Mouse (Mus musculus) forebrain, embryonic 11.5 days (tissue): ENCODE data around the gene 9130019O22Rik. TPM values are rescaled to one million over a fixed set of nuclear protein-coding genes. Genes with fewer than 3 reads are reported as not detected.
"Not testable (repeated sequence)": the region's sequence is repeated elsewhere in the genome, so short reads cannot be mapped to it uniquely, and the experiment has no call there.

Experiments
- ATAC-seq: fragments of 200-750 bp; cut with Nextera tagmentation; replicated peaks from 2 replicates; pipeline ENCODE4 v1.8.0; 2017; ENCODE audit warnings: moderate TSS enrichment; ENCODE audit not compliant: low FRiP score
- DNase-seq: peaks from one replicate; pipeline ENCODE4 v3.0.0-alpha.2; 2017; ENCODE audit warnings: low spot score
- H3K27ac ChIP-seq: fragments of 300-500 bp; sonication (generic); 2 replicates; pipeline ENCODE4 v1.5.1; 2014; ENCODE audit warnings: low read depth, low read length
- H3K27me3 ChIP-seq: fragments of 300-500 bp; sonication (generic); 2 replicates; pipeline ENCODE4 v1.6.1; 2014; ENCODE audit warnings: mild to moderate bottlenecking, low read length, mixed read lengths; ENCODE audit not compliant: control insufficient read depth, insufficient read depth
- H3K36me3 ChIP-seq: fragments of 300-500 bp; sonication (generic); 2 replicates; pipeline ENCODE4 v1.6.1; 2014; ENCODE audit warnings: mild to moderate bottlenecking, low read length, moderate library complexity, mixed read lengths; ENCODE audit not compliant: control insufficient read depth, insufficient read depth
- H3K4me1 ChIP-seq: fragments of 300-500 bp; sonication (generic); replicated peaks from 2 replicates; pipeline ENCODE4 v1.6.1; 2014; ENCODE audit warnings: low read length, mixed read lengths; ENCODE audit not compliant: control insufficient read depth, insufficient read depth
- H3K4me2 ChIP-seq: fragments of 300-500 bp; sonication (generic); 2 replicates; pipeline ENCODE4 v1.6.1; 2014; ENCODE audit warnings: low read depth, mild to moderate bottlenecking, low read length, moderate library complexity, mixed read lengths; ENCODE audit not compliant: severe bottlenecking
- H3K4me3 ChIP-seq: fragments of 300-500 bp; sonication (generic); 2 replicates; pipeline ENCODE4 v1.5.1; 2014; ENCODE audit warnings: low read depth, low read length
- H3K9ac ChIP-seq: fragments of 300-500 bp; sonication (generic); 2 replicates; pipeline ENCODE4 v1.6.1; 2014; ENCODE audit warnings: low read length
- H3K9me3 ChIP-seq: fragments of 300-500 bp; sonication (generic); 2 replicates; pipeline ENCODE4 v1.6.1; 2016; ENCODE audit warnings: low read length, mixed read lengths; ENCODE audit not compliant: control insufficient read depth
- WGBS: fragments of 180-500 bp; shearing (Covaris S2); extraction: QIAGEN DNeasy Blood & Tissue Kit; methylation state at CpG from one replicate; pipeline ENCODE4 v1.1.7; 2014; 5-methylcytosine and 5-hydroxymethylcytosine counted together
- polyA plus RNA-seq: library from polyadenylated mRNA; unstranded; fragments of >200 nt; fragmentation: Nextera tagmentation; extraction: Ambion mirVana; gene quantifications from 2 replicates; pipeline ENCODE4 v1.2.1, GENCODE M21; 2014

The 9130019O22Rik gene
- polyA plus RNA-seq, 1 experiment from 2014 or later, result 5.0 TPM

DNA sequence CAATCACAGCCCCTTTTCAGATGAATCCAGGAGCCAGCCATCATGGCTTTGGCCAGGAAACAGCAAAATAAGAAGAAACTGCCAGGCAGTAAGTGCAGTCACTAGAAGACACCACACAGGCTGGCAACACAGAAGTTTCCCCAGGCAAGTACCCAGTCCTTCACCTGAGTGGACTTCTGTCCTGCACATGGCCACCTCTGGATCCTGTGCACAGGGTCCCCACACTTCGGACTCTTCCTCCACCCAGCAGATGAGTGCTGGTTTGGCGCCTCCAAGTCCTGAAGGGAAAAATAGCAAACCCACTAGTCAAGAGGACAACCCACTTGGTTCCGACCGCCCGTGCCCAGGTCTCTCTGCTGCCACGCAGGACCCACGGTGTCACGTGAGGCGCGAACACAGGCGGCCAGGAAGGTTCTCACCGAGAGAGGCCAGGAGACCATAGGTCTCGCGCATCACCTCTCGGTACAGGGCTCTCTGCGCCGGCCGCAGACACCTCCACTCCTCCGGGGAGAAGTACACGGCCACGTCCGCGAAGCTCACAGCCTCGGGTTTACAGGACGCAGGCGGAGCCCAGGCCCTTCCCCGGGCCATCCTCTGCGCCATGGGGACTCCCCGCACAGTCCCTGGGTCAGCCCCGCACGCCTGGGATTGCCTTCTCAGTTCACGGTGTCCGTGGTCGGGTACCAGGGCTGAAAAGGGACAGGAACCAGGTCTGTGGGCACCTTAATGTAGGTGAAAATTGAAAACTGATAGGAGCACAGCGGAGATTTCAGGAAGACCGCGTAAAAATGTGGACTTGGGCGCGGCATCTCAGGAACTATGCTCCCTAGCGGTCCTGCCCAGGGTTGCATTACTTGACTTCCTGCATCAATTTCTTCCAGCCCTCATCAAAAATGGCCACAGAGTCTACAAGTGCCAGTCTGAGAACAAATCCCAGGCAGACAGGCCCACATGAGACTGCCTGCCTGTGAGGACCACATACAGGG is 19.3 kb upstream of the 9130019O22Rik start, which contains the start of gene Zfp764:
Gene Zfp764, minus strand, starts transcription at position 821 of the 986 bp plus-strand sequence.
- Histone ChIP-seq H3K4me3 (peak within 1 kb of the TSS; percentile 34), H3K9ac (peak within 1 kb of the TSS; percentile 76), H3K4me2 (peak within 1 kb of the TSS; percentile 82)
- H3K27me3 ChIP-seq, H3K27ac ChIP-seq, H3K9me3 ChIP-seq, H3K4me1 ChIP-seq, H3K36me3 ChIP-seq: not testable (repeated sequence)
- 7% methylated on average over 40 of the region's 40 CpGs for WGBS
- ATAC-seq (peak; percentile 87), DNase-seq (peak; percentile 85)

DNA sequence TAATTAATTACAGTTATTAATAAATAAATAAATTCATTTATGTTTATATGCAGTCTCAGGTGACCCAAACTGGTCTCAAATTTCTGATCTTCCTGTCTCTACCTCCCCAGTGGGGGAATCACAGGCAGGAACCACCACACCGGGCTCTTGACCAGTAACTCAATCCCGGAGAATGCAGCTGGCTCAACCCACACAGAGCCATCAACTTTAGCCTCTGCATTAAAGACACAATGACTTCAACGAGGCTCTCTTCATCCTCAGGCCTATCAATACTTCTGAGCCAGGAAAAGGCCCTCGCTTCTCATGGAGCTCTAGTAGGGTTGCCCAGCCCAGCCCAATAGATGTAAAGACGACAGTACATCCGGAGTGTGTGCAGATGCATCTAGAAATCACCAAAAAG is 17.1 kb upstream of the 9130019O22Rik start:
- not testable (repeated sequence) for H3K27ac ChIP-seq, H3K9me3 ChIP-seq, H3K4me3 ChIP-seq, H3K4me2 ChIP-seq, H3K36me3 ChIP-seq, H3K27me3 ChIP-seq, H3K9ac ChIP-seq, DNase-seq, H3K4me1 ChIP-seq, ATAC-seq
- WGBS, result 95% methylated on average over 6 of the region's 6 CpGs

DNA sequence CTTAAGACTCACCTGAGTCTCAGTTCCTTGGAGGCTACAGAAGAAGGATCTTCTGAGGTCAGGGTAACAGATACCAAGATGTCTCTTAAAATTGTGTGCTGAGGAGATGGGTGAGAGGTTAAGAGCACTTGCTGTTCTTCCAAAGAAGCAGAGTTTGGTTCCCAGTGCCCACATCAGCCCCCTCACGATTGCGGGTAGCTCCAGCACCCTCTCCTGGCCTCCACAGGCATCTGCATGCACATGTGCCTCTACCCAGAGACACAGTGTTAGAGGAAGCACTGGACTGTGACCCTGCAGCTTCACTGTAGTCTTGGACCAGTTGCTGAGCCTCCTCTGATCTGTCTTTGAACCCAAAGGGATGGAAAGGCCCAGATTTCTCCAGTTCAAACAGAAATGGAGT is 16.0 kb upstream of the 9130019O22Rik start:
- Histone ChIP-seq H3K4me3 (no peak overlapping the region), H3K4me2 (no peak overlapping the region), H3K9me3 (no peaks in the 10 kb centered on the region), H3K27ac (no peak overlapping the region), H3K36me3 (no peaks in the 10 kb centered on the region), H3K27me3 (no peaks in the 10 kb centered on the region), H3K4me1 (no peaks in the 10 kb centered on the region), H3K9ac (no peak overlapping the region)
- 55% methylated on average over 2 of the region's 2 CpGs for WGBS
- no peak for ATAC-seq
- no peak for DNase-seq

DNA sequence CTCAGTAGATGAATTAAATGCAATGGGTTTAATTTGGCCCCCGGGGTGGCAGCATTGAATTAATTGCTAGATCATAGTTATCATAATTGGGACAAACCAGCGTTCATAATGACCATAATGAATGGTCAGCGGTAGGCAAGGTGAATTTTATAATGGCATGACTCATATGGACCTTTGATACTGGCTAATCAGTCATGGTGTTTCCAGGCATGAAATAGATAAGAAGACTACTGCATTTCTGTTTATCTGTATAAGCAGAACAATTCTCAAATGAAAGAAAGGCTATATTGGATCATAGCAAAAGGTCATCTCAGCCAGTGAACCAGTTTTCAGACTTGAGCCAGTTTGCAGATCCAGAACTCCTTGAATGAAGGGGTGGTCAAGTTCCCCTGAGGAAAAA is 13.4 kb upstream of the 9130019O22Rik start:
- DNase-seq (no peak), ATAC-seq (no peak)
- H3K9ac ChIP-seq, result no peak overlapping the region
- H3K36me3 ChIP-seq, result no peaks in the 10 kb centered on the region
- H3K4me3 ChIP-seq, result no peak overlapping the region
- H3K27me3 ChIP-seq, result no peaks in the 10 kb centered on the region
- WGBS, result 78% methylated on average over 3 of the region's 3 CpGs
- H3K27ac ChIP-seq, result no peak overlapping the region
- no peaks in the 10 kb centered on the region for H3K9me3 ChIP-seq
- H3K4me1 ChIP-seq, result no peaks in the 10 kb centered on the region
- no peak overlapping the region for H3K4me2 ChIP-seq

DNA sequence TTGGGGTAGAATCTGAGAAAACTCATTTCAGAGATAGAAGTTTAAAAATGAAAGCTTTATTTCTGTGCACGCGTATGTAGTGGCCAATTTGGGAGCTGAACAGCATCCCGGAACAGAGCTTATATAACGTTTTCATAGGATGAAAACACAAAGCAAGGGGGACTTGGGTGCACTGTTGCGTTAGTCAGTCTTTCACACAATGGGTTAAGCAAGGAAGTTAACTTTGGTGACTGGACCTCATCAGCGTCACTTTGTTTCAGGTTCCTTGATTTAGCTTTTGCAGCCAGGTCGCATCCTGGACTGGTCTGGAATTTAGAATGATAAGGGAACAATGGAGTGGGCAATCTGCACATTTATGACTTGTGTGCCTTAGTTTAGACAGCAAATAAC is 7.0 kb upstream of the 9130019O22Rik start:
- no peak overlapping the region for H3K27ac ChIP-seq
- peak overlapping the region; percentile 65 for H3K4me3 ChIP-seq
- WGBS, result 31% methylated on average over 7 of the region's 7 CpGs
- peak; percentile 32; the same call in 1 of the 2 replicates for ATAC-seq
- peak overlapping the region; percentile 80 for H3K4me2 ChIP-seq
- no peaks in the 10 kb centered on the region for H3K27me3 ChIP-seq
- peak overlapping the region; percentile 50 for H3K9ac ChIP-seq
- no peaks in the 10 kb centered on the region for H3K36me3 ChIP-seq
- no peaks in the 10 kb centered on the region for H3K9me3 ChIP-seq
- no peak for DNase-seq
- no peaks in the 10 kb centered on the region for H3K4me1 ChIP-seq

DNA sequence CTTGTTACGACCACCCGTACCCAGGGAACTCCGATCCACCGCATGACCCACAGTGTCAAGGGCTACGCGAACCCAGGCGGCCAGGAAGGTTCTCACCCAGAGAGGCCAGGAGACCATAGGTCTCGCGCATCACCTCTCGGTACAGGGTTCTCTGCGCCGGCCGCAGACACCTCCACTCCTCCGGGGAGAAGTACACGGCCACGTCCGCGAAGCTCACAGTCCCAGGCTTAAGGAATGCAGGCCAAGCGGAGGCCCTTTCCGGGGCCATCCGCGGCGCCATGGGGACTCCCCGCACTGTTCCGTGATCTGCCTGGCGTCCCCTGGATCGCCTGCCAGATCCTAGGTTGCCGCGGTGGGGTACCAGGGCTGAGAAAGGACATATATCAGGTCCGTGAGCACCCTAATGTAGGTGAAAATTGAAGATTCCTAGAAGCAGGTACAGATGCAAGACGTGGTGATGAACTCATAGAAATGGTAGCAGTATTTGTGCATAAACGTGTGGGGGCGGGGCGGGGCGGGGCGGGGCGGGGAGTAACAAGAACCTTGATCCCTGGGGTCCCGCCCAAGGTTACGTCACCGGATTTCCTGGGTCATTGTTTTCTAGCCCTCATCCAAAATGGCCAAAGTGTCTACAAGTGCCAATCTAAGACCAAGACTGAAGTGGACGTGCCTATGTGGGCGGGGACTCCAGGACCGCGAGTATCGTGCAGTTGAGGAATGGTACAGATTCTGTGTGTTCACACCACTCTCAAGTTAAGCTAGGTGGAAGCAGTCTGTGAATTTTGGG is 6.4 kb upstream of the 9130019O22Rik start, which contains the start of gene E430018J23Rik:
Gene E430018J23Rik, minus strand, starts transcription at position 473 of the 787 bp plus-strand sequence.
- peak within 1 kb of the TSS; percentile 80 for H3K4me2 ChIP-seq
- 1% methylated on average over 45 of the region's 45 CpGs for WGBS
- H3K9ac ChIP-seq, result peak within 1 kb of the TSS; percentile 87
- H3K4me1 ChIP-seq, result no peaks in the 10 kb centered on the region
- no peaks in the 10 kb centered on the region for H3K36me3 ChIP-seq
- H3K9me3 ChIP-seq, result no peaks in the 10 kb centered on the region
- DNase-seq (peak; percentile 95), ATAC-seq (peak; percentile 97)
- H3K27ac ChIP-seq, result 0 out of 2 replicates have a peak within 1 kb of the TSS, but pooled peaks have one; percentile 41
- peak within 1 kb of the TSS; percentile 65 for H3K4me3 ChIP-seq
- no peaks in the 10 kb centered on the region for H3K27me3 ChIP-seq

DNA sequence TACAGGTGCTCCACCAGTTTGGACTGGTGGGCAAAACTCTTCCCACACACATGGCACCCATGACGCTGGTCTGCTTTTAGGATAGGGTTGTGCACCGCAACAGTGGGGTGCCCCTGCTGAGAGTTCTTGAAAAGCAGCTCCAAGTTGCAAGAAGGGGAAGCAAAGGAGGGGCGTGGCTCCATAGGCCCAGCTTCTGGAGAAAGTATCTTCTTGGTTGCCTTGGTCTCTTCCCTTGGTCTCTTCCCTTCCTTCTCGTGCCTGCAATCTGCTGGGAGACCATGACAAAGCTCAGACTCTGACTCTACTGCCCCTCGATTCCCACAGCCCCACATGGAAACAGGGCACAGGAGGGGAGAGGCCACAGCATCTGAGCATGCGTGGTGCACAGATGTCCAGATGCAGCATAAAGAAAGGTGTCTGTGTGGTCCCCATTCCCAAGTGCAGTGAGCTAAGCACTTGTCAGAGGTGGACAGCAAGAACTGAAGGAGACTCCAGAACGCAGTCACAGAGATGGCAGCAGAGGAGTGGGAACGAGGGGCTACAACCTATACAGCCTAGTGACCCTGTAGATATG is 5.4 kb upstream of the 9130019O22Rik start:
- Histone ChIP-seq H3K4me1 (no peaks in the 10 kb centered on the region), H3K4me2 (peak overlapping the region; percentile 80), H3K9ac (0 out of 2 replicates have a peak overlapping the region, but pooled peaks have one; percentile 87), H3K27ac (no peak overlapping the region), H3K4me3 (peak overlapping the region; percentile 65; the same call in 1 of the 2 replicates), H3K9me3 (no peaks in the 10 kb centered on the region), H3K36me3 (no peaks in the 10 kb centered on the region), H3K27me3 (no peaks in the 10 kb centered on the region)
- DNase-seq, result no peak
- ATAC-seq, result no peak
- WGBS, result 92% methylated on average over 8 of the region's 8 CpGs

DNA sequence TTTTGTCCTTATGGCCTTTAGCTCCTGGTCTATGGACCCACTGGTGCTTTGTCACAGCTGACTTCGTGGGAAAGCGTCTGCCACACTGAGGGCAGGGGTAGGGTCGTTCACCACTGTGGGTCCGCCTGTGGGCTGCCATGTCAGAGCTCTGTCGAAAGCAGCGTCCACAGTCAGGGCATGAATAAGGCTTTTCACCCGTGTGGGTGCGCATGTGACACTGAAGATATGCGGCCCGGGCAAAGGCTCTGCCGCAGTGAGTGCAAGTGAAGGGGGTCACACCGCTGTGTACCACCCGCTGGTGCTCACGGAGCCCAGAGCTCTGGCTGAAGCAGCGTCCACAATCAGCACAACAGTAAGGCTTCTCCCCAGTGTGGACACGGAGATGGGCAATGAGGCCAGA is 4.6 kb upstream of the 9130019O22Rik start:
- no peaks in the 10 kb centered on the region for H3K4me1 ChIP-seq
- H3K27me3 ChIP-seq, result no peaks in the 10 kb centered on the region
- ATAC-seq, result no peak
- 96% methylated on average over 16 of the region's 16 CpGs for WGBS
- H3K27ac ChIP-seq, result no peak overlapping the region
- H3K4me2 ChIP-seq, result no peak overlapping the region
- H3K9ac ChIP-seq, result no peak overlapping the region
- H3K36me3 ChIP-seq, result no peaks in the 10 kb centered on the region
- no peak for DNase-seq
- H3K4me3 ChIP-seq, result no peak overlapping the region
- H3K9me3 ChIP-seq, result no peaks in the 10 kb centered on the region
